Mouse (Mus musculus) CH12.LX (cell line): ENCODE data around the gene Vapb. TPM values are rescaled to one million over a fixed set of nuclear protein-coding genes. Genes with fewer than 3 reads are reported as not detected.

Experiments used
- DNase-seq: peaks from one replicate; pipeline ENCODE4 v3.0.0-alpha.2; 2013; ENCODE audit errors: extremely low read depth
- H3K27ac ChIP-seq: 2 replicates; pipeline ENCODE4 v1.5.1; 2012; ENCODE audit warnings: low read depth, mild to moderate bottlenecking, control low read depth, moderate library complexity; ENCODE audit not compliant: insufficient read depth
- H3K27me3 ChIP-seq: replicated peaks from 2 replicates; pipeline ENCODE3; 2012; ENCODE audit warnings: inconsistent platforms
- H3K36me3 ChIP-seq, 2 experiments: replicated peaks in 1 of 2; 2 replicates each; pipeline versions ENCODE3 to v1.6.1; 2012; ENCODE audit warnings: inconsistent platforms in 1 of 2, low read length in 1 of 2, mild to moderate bottlenecking in 1 of 2, mixed read lengths in 1 of 2, moderate library complexity in 1 of 2; ENCODE audit not compliant: control insufficient read depth in 1 of 2, insufficient read depth in 1 of 2
- H3K4me1 ChIP-seq, 2 experiments: 2 replicates each; pipeline ENCODE4 v1.6.1; 2012; ENCODE audit warnings: inconsistent platforms in 1 of 2, moderate library complexity in 1 of 2; ENCODE audit not compliant: insufficient read depth in 2 of 2, control insufficient read depth in 1 of 2
- H3K4me2 ChIP-seq: 2 replicates; pipeline ENCODE4 v1.6.1; 2012; ENCODE audit warnings: low read depth, mild to moderate bottlenecking, control low read depth; ENCODE audit not compliant: poor library complexity, insufficient read depth, severe bottlenecking
- H3K4me3 ChIP-seq, 3 experiments: fragments of 150-350 bp in 1 of 3; sonication (generic) in 1 of 3; replicated peaks in 1 of 3; 2 replicates each; pipeline versions ENCODE3 to v1.5.1; 2011 to 2012; ENCODE audit warnings: low read depth in 2 of 3, low read length in 2 of 3, mild to moderate bottlenecking in 2 of 3, moderate library complexity in 2 of 3, control low read depth in 1 of 3, improper control_type of control experiment in 1 of 3, inconsistent platforms in 1 of 3, mixed read lengths in 1 of 3; ENCODE audit not compliant: poor library complexity in 1 of 3
- H3K79me2 ChIP-seq: replicated peaks from 2 replicates; pipeline ENCODE4 v1.6.1; 2012; ENCODE audit warnings: mild to moderate bottlenecking, moderate library complexity; ENCODE audit not compliant: control insufficient read depth, poor library complexity, insufficient read depth, severe bottlenecking; ENCODE audit errors: extremely low read depth
- H3K9ac ChIP-seq: 2 replicates; pipeline ENCODE4 v1.6.1; 2012; ENCODE audit warnings: low read depth, mild to moderate bottlenecking, control low read depth, moderate library complexity; ENCODE audit not compliant: insufficient read depth
- H3K9me3 ChIP-seq: replicated peaks from 2 replicates; pipeline ENCODE3; 2012; ENCODE audit warnings: low read length, inconsistent platforms, mixed read lengths
- CHD2 ChIP-seq: IDR thresholded peaks from 2 replicates; pipeline ENCODE4 v1.6.1; 2011; ENCODE audit warnings: low read length, improper control_type of control experiment
- E2F4 ChIP-seq: IDR thresholded peaks from 2 replicates; pipeline ENCODE4 v1.6.1; 2011; ENCODE audit warnings: low read depth, low read length, improper control_type of control experiment; ENCODE audit not compliant: insufficient replicate concordance
- GABPA ChIP-seq: IDR thresholded peaks from 2 replicates; pipeline ENCODE4 v1.6.1; 2012; ENCODE audit warnings: low read depth, low read length, improper control_type of control experiment, inconsistent platforms; ENCODE audit not compliant: insufficient replicate concordance
- HCFC1 ChIP-seq: IDR thresholded peaks from 2 replicates; pipeline ENCODE4 v1.6.1; 2012; ENCODE audit warnings: low read depth, mild to moderate bottlenecking, inconsistent platforms, low read length, improper control_type of control experiment
- JUN ChIP-seq: IDR thresholded peaks from 2 replicates; pipeline ENCODE4 v1.6.1; 2011; ENCODE audit warnings: low read depth, mild to moderate bottlenecking, low read length, improper control_type of control experiment, moderate library complexity; ENCODE audit not compliant: insufficient read depth
- JUND ChIP-seq: conservative IDR thresholded peaks from 2 replicates; pipeline ENCODE4 v1.6.1; 2011; ENCODE audit warnings: low read depth, low read length, improper control_type of control experiment
- MAFK ChIP-seq: IDR thresholded peaks from 2 replicates; pipeline ENCODE4 v1.6.1; 2011; ENCODE audit warnings: low read length, improper control_type of control experiment; ENCODE audit not compliant: insufficient replicate concordance
- MAZ ChIP-seq: IDR thresholded peaks from 2 replicates; pipeline ENCODE4 v1.6.1; 2012; ENCODE audit warnings: low read depth, mild to moderate bottlenecking, inconsistent platforms, low read length, improper control_type of control experiment, moderate library complexity
- MEF2A ChIP-seq: IDR thresholded peaks from 2 replicates; pipeline ENCODE4 v1.6.1; 2014; ENCODE audit warnings: low read depth, mild to moderate bottlenecking, inconsistent platforms, low read length, improper control_type of control experiment, borderline replicate concordance
- MYC ChIP-seq: IDR thresholded peaks from 2 replicates; pipeline ENCODE4 v1.6.1; 2011; ENCODE audit warnings: low read depth, mild to moderate bottlenecking, improper control_type of control experiment, low read length
- NRF1 ChIP-seq: IDR thresholded peaks from 2 replicates; pipeline ENCODE4 v1.6.1; 2014; ENCODE audit warnings: low read depth, mild to moderate bottlenecking, inconsistent platforms, low read length, improper control_type of control experiment, moderate library complexity
- PAX5 ChIP-seq: IDR thresholded peaks from 2 replicates; pipeline ENCODE4 v1.6.1; 2012; ENCODE audit warnings: low read length, inconsistent platforms, mixed read lengths
- POLR2A ChIP-seq: IDR thresholded peaks from 2 replicates; pipeline ENCODE4 v1.6.1; 2011; ENCODE audit warnings: low read depth, mild to moderate bottlenecking, improper control_type of control experiment, low read length
- POLR2AphosphoS2 ChIP-seq: IDR thresholded peaks from 2 replicates; pipeline ENCODE4 v1.6.1; 2011; ENCODE audit warnings: low read depth, low read length, improper control_type of control experiment
- RAD21 ChIP-seq: IDR thresholded peaks from 2 replicates; pipeline ENCODE4 v1.6.1; 2011; ENCODE audit warnings: low read depth, mild to moderate bottlenecking, low read length, improper control_type of control experiment, moderate library complexity
- SMC3 ChIP-seq: IDR thresholded peaks from 2 replicates; pipeline ENCODE4 v1.6.1; 2011; ENCODE audit warnings: low read depth, low read length, improper control_type of control experiment
- UBTF ChIP-seq: IDR thresholded peaks from 2 replicates; pipeline ENCODE4 v1.6.1; 2012; ENCODE audit warnings: low read depth, mild to moderate bottlenecking, inconsistent platforms, low read length, improper control_type of control experiment, moderate library complexity
- ZC3H11A ChIP-seq: IDR thresholded peaks from 2 replicates; pipeline ENCODE4 v1.6.1; 2012; ENCODE audit warnings: low read depth, mild to moderate bottlenecking, inconsistent platforms, low read length, improper control_type of control experiment
- dilution Hi-C: fragments of 300-500 bp; cut with MboI; formaldehyde crosslinking; loops from 2 replicates; pipeline ENCODE4 v1.14.3; 2020; ENCODE audit warnings: low sequenced_read_pairs; ENCODE audit not compliant: extremely low pct_unique_long_range_greater_than_20kb, extremely low pct_ligation_motif_present
- in situ Hi-C: fragments of 300-500 bp; cut with MboI; formaldehyde crosslinking; loops from 3 replicates; pipeline ENCODE4 v1.14.3; 2019; ENCODE audit warnings: low sequenced_read_pairs, low pct_ligation_motif_present, low pct_unique_long_range_greater_than_20kb, mixed read lengths
- polyA plus RNA-seq: library from polyadenylated mRNA; unstranded; fragments of >175 nt; gene quantifications from 2 replicates; pipeline ENCODE4 v1.2.1, GENCODE M21; 2012; ENCODE audit warnings: low read depth; ENCODE audit not compliant: insufficient read length
- total RNA-seq, 2 experiments: library from RNA; depleted of rRNA; stranded (reverse); fragments of 300-350 nt in 1 of 2; fragments of >200 nt in 1 of 2; gene quantifications; 2 replicates each; pipeline ENCODE4 v1.2.3; 2012 to 2014

Gene Vapb
- total and polyA plus RNA-seq, 3 experiments: 20.9 to 46.4 (median 44.7) TPM

DNA sequence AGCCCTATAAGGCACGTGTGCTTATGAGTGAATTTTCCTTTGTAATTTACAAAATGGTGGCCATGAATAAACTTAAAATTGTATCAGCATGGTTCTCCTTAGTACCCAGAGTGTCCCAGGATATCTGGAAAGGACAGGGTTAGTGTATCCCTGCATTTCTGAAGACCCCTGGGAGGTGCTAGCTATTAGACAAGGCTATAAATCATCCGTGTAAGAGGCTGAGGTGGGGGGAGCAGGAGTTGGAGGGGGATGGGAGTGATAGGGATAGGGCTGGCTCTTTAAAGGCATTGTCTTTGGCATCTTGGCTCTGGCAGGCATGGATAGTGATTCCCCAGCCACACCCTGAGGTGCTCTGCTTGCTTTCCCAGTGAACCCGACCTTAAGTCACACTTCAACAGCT, 27.3 kb downstream of the Vapb start:
- dilution Hi-C loops: no loop called here

DNA sequence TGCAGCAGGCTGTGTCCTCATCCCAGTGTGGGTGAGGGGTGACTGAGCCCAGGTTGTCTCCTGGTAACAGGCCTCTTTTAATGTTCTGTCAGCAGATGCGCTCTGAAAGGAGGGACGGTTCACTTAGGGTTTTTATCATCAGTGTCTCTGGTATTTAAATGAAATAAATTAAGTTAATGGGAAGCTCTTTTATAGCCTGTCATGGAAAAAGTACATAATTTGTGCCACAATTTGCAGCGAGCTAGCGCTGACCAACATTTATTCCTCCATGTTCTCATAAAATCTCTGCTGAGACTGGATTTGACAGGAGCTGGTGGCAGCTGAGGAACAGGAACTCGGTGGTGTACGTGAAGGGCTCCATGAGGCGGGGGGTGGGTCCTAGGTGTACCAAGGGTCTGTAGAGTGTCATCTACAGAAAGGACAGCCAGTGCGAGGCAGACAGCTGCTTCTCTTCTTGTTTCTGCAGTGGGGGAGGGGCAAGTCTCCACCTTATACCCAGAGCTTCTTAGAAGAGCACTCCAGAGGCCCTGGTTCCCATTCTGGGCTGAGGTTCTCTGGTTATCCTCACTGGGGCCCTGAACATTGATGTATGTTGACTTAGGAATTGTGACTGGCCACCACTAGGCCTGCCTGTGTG, 30.8 kb downstream of the Vapb start:
- H3K27ac ChIP-seq: no peak overlapping the region
- H3K9me3 ChIP-seq: no peaks in the 10 kb centered on the region
- no peak overlapping the region for H3K9ac ChIP-seq
- H3K4me1 ChIP-seq: peaks cover 12 to 51% of the 10 kb centered on the region in 2 experiments
- in situ Hi-C loops: no loop called here
- H3K4me3 ChIP-seq: no peak overlapping the region
- no peak overlapping the region for H3K4me2 ChIP-seq
- no peak for TF ChIP-seq JUN
- no peak for TF ChIP-seq ZC3H11A
- no peak for TF ChIP-seq SMC3
- TF ChIP-seq HCFC1: no peak
- TF ChIP-seq MEF2A: no peak
- no peak for TF ChIP-seq NRF1
- TF ChIP-seq UBTF: no peak
- no peak for TF ChIP-seq CHD2
- no peak for TF ChIP-seq E2F4
- no peak for TF ChIP-seq PAX5
- no peak for TF ChIP-seq MAFK
- TF ChIP-seq RAD21: no peak
- TF ChIP-seq POLR2A: no peak
- TF ChIP-seq MAZ: no peak
- no peak for TF ChIP-seq POLR2AphosphoS2
- no peak for TF ChIP-seq JUND
- TF ChIP-seq, all 38 proteins: peak for 0
- H3K27me3 ChIP-seq: no peaks in the 10 kb centered on the region
- dilution Hi-C loops: no loop called here
- no peaks in the 10 kb centered on the region for H3K79me2 ChIP-seq
- H3K36me3 ChIP-seq: peaks cover 18 to 78% of the 10 kb centered on the region in 2 experiments
- DNase-seq: peak; percentile 27

More for the DNA sequence above, 27.3 kb downstream of the Vapb start:
- in situ Hi-C loops: no loop called here
- peaks cover 14 to 82% of the 10 kb centered on the region in 2 experiments for H3K36me3 ChIP-seq
- H3K4me2 ChIP-seq: no peak overlapping the region
- H3K4me1 ChIP-seq: peaks cover 6 to 37% of the 10 kb centered on the region in 2 experiments
- no peaks in the 10 kb centered on the region for H3K79me2 ChIP-seq
- TF ChIP-seq NRF1 (no peak), JUN (no peak), GABPA (no peak), POLR2AphosphoS2 (no peak), MYC (no peak), CHD2 (no peak)
- no peaks in the 10 kb centered on the region for H3K27me3 ChIP-seq
- no peak for DNase-seq
- H3K27ac ChIP-seq: no peak overlapping the region
- H3K9ac ChIP-seq: no peak overlapping the region
- H3K9me3 ChIP-seq: no peaks in the 10 kb centered on the region
- H3K4me3 ChIP-seq: no peak overlapping the region
